Mouse (Mus musculus): ENCODE results near the gene Ube2e1.
"Not testable (repeated sequence)": the region's sequence is repeated elsewhere in the genome, so short reads cannot be mapped to it uniquely, and the experiment has no call there.

The Ube2e1 gene

GRCm38 (mm10) chr14:18241786-18242185 lies 89.9 kb downstream of the Ube2e1 start:
- no peak for DNase-seq (ENCODE audit: low read depth, low spot score)

GRCm38 (mm10) chr14:18240132-18240531 lies 91.5 kb downstream of the Ube2e1 start:
- no peak for DNase-seq (ENCODE audit: low read depth, low spot score)

- DNase-seq (ENCODE audit: low read depth, low spot score) = peak; percentile 99
Measured at GRCm38 (mm10) chr14:18238750-18239731, 92.6 kb downstream of the Ube2e1 start, which contains the start of gene Nr1d2. Gene Nr1d2, minus strand, starts transcription at chr14:18239127.

GRCm38 (mm10) chr14:18238131-18238749 lies 93.4 kb downstream of the Ube2e1 start:
- DNase-seq (ENCODE audit: low read depth, low spot score) = peak; percentile 96

- no peak for DNase-seq (ENCODE audit: low read depth, low spot score)
Measured at GRCm38 (mm10) chr14:18237381-18237780, 94.3 kb downstream of the Ube2e1 start.

GRCm38 (mm10) chr14:18236496-18237235 lies 95.0 kb downstream of the Ube2e1 start:
- not testable (repeated sequence) for DNase-seq (ENCODE audit: low read depth, low spot score)

- DNase-seq (ENCODE audit: low read depth, low spot score) = no peak
Measured at GRCm38 (mm10) chr14:18233981-18234960, 97.4 kb downstream of the Ube2e1 start.

- DNase-seq (ENCODE audit: low read depth, low spot score) = no peak
Measured at GRCm38 (mm10) chr14:18233076-18233475, 98.6 kb downstream of the Ube2e1 start.

Data from ES-CJ7 (cell line).